Mouse (Mus musculus): ENCODE measurements around the gene Ints14. TPM values are rescaled to one million over a fixed set of nuclear protein-coding genes. Genes with fewer than 3 reads are reported as not detected.

Ints14 gene
- polyA plus RNA-seq, 1 experiment from 2014 or later: 58.3 TPM

DNA sequence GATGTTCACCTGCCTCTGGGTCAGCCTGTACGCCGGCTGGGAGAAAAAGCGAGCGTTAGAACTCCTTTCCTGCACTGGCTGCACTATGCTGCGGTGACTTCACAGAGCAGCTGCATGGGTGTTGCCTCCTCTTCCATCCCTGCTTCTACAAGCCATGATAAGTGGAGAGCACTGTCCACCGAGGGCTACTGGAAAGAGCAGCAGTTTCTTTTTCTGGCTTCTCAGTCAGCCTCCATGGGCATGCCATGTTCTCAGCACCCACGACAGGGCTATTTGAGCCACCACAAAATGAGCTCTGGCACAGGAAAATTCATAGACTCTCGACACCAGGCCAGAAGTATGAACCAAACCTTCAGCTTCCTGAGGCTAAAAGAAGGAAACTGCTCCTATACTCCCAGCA is 45.0 kb downstream of the Ints14 start:
- 94% methylated on average over 8 of the region's 8 CpGs for WGBS
- Histone ChIP-seq H3K4me2 (no peak overlapping the region), H3K27me3 (no peaks in the 10 kb centered on the region), H3K4me3 (no peak overlapping the region), H3K4me1 (no peaks in the 10 kb centered on the region), H3K9ac (no peak overlapping the region), H3K36me3 (peaks cover 76% of the 10 kb centered on the region), H3K27ac (no peak overlapping the region), H3K9me3 (peaks cover 5% of the 10 kb centered on the region; the same call in 1 of the 2 replicates)
- ATAC-seq (ENCODE audit: insufficient number of reproducible peaks, insufficient read depth, low FRiP score, low TSS enrichment, low read depth): no peak

DNA sequence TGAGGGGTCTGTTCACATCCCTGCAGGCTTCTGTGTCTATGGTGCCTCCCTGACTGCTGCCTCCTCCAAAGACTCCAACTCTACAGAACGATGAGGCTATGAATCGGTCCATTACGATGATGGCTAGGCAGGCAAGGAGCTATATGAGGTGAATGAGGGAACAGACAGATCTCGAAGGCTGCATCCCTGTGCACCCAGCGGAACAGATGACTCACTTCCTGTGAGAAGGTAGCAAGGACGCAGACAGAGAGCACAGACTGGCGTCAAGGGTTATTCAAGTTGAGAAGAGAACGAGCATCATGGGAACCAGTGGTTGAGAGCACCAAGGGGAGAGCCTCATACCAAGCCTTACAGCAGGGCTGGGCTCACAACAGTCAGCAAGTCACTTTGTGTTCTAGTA is 49.9 kb downstream of the Ints14 start:
- 88% methylated on average over 8 of the region's 8 CpGs for WGBS
- H3K27ac ChIP-seq: no peak overlapping the region
- peaks cover 4% of the 10 kb centered on the region for H3K4me1 ChIP-seq
- peaks cover 39% of the 10 kb centered on the region for H3K36me3 ChIP-seq
- no peak overlapping the region for H3K4me3 ChIP-seq
- no peak for ATAC-seq (ENCODE audit: insufficient number of reproducible peaks, insufficient read depth, low FRiP score, low TSS enrichment, low read depth)
- no peaks in the 10 kb centered on the region for H3K27me3 ChIP-seq
- H3K9me3 ChIP-seq: peaks cover 5% of the 10 kb centered on the region; the same call in 1 of the 2 replicates
- no peak overlapping the region for H3K9ac ChIP-seq
- H3K4me2 ChIP-seq: no peak overlapping the region

GRCm38 (mm10) chr9:65011304-65011703 is 50.6 kb downstream of the Ints14 start:
- peaks cover 32% of the 10 kb centered on the region for H3K36me3 ChIP-seq
- H3K4me1 ChIP-seq: peaks cover 9% of the 10 kb centered on the region
- WGBS: 59% methylated on average over 6 of the region's 6 CpGs
- H3K9ac ChIP-seq: no peak overlapping the region
- no peak overlapping the region for H3K4me2 ChIP-seq
- no peak overlapping the region for H3K27ac ChIP-seq
- H3K27me3 ChIP-seq: no peaks in the 10 kb centered on the region
- H3K9me3 ChIP-seq: peaks cover 5% of the 10 kb centered on the region; the same call in 1 of the 2 replicates
- no peak overlapping the region for H3K4me3 ChIP-seq
- ATAC-seq (ENCODE audit: insufficient number of reproducible peaks, insufficient read depth, low FRiP score, low TSS enrichment, low read depth): no peak

DNA sequence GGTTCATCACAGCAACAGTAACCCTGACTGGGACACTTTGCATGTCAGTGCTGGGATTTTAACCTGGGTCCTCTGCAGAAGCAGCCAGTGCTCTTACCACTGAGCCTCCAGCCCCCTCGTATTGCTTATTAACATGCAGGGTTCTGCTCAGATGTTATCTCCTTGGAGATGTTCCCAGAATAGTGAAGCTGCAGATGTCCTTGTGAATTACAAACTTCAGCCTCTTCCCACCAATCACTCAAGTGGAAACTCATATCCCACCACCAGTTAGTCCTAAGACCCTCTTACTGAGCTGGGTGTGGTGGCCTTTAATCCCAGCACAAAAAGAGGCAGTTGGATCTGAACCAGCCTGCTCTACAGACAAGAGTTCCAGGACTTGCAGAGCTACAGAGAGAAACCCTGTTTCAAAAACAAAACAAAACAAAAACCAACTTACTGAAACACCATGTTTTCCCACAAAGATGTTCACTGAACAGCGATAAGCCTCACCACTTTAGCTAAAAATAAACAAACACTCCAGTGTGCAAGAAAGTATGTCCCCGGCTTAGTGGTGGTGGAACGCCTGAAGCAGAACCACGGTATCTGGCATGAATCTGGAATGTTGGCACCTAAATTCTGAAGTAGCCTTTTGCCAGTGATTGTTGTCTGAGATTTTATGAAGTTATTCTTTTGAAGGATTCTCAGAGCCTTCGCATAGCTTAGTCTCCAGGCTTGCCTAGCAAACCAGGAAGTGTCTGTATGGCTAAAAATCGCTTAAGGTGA is 54.9 kb downstream of the Ints14 start:
- WGBS: 74% methylated on average over 7 of the region's 7 CpGs
- Histone ChIP-seq H3K4me3 (no peak overlapping the region), H3K9me3 (no peaks in the 10 kb centered on the region), H3K27me3 (no peaks in the 10 kb centered on the region), H3K36me3 (0 out of 2 replicates have a peak, but pooled peaks cover 1% of the 10 kb centered on the region), H3K9ac (no peak overlapping the region), H3K4me2 (no peak overlapping the region), H3K27ac (no peak overlapping the region; the same call in 1 of the 2 replicates), H3K4me1 (peaks cover 39% of the 10 kb centered on the region)
- ATAC-seq (ENCODE audit: insufficient number of reproducible peaks, insufficient read depth, low FRiP score, low TSS enrichment, low read depth): no peak

GRCm38 (mm10) chr9:65016241-65016977 is 55.7 kb downstream of the Ints14 start:
- 87% methylated on average over 4 of the region's 4 CpGs for WGBS
- no peak for ATAC-seq (ENCODE audit: insufficient number of reproducible peaks, insufficient read depth, low FRiP score, low TSS enrichment, low read depth)

DNA sequence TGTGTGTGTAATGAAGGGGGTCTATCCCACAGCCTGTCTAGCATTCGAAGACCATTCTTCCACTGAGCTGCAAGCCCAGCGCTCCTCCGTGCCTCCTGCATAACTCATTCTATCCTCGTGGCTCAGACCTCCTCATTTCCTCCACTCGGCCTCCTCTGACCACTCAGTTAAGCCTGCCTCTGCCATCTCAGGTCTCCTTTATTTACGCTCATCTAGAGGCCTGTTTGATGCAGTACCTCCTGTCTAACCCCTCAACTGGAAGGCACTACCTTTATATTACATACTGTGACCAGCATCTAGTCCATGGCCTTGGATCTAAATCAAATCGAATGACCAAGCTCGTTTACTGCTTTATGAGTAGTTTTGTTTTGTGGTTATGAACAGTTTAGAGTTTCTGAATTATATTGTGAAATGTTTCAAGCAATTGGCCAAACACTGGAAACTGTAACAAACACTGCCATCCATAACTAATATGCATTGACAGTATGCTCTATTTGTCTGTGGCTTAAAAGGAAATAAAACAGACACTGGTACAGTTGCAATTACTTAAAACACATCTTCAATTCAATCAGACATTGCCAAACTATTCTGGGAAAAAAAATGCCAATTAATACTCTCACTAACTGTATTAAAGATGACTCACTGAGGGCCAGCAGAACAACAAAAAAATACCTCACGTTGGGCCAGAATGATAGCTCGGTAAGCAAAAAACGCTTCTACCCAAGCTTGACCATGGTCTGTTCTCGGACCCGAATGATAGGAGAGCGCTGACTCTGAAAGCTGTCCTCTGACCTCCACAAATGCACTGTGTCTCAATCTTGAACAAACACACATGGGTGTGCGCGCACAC is 56.5 kb downstream of the Ints14 start:
- WGBS: 83% methylated on average over 16 of the region's 16 CpGs
- Histone ChIP-seq H3K4me2 (no peak overlapping the region), H3K36me3 (no peaks in the 10 kb centered on the region), H3K9ac (no peak overlapping the region), H3K4me1 (peaks cover 43% of the 10 kb centered on the region), H3K27me3 (no peaks in the 10 kb centered on the region), H3K4me3 (no peak overlapping the region), H3K27ac (no peak overlapping the region), H3K9me3 (no peaks in the 10 kb centered on the region)
- ATAC-seq (ENCODE audit: insufficient number of reproducible peaks, insufficient read depth, low FRiP score, low TSS enrichment, low read depth): no peak

More at GRCm38 (mm10) chr9:65016241-65016977, 55.7 kb downstream of the Ints14 start:
- no peak overlapping the region for H3K9ac ChIP-seq
- H3K4me2 ChIP-seq: no peak overlapping the region
- H3K27me3 ChIP-seq: no peaks in the 10 kb centered on the region
- H3K27ac ChIP-seq: no peak overlapping the region
- H3K9me3 ChIP-seq: no peaks in the 10 kb centered on the region
- peaks cover 40% of the 10 kb centered on the region for H3K4me1 ChIP-seq
- no peaks in the 10 kb centered on the region for H3K36me3 ChIP-seq
- H3K4me3 ChIP-seq: no peak overlapping the region

DNA sequence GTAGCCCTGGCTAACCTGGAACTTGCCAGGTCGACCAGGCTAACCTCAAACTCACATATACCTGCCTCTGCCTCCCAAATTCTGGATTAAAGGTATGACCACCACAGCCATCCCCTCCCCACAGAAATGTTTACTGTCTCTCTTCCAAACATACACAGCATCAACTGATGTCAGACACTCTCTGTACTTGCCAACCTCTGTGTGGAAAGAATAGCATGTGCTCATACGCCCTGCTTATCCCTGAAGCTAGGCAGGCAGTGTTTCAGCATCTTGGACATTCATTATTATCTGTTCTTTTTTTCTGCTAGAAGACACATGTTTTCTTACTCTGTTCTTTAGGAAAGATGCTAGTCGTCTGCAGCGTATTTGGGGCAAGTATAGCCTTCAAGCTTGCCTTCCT is 57.2 kb downstream of the Ints14 start:
- Histone ChIP-seq H3K4me1 (peaks cover 45% of the 10 kb centered on the region), H3K9ac (no peak overlapping the region), H3K27ac (no peak overlapping the region), H3K9me3 (no peaks in the 10 kb centered on the region), H3K27me3 (no peaks in the 10 kb centered on the region), H3K36me3 (no peaks in the 10 kb centered on the region), H3K4me3 (no peak overlapping the region), H3K4me2 (no peak overlapping the region)
- whole genome bisulfite sequencing: 77% methylated on average over 4 of the region's 4 CpGs
- ATAC-seq (ENCODE audit: insufficient number of reproducible peaks, insufficient read depth, low FRiP score, low TSS enrichment, low read depth): no peak

DNA sequence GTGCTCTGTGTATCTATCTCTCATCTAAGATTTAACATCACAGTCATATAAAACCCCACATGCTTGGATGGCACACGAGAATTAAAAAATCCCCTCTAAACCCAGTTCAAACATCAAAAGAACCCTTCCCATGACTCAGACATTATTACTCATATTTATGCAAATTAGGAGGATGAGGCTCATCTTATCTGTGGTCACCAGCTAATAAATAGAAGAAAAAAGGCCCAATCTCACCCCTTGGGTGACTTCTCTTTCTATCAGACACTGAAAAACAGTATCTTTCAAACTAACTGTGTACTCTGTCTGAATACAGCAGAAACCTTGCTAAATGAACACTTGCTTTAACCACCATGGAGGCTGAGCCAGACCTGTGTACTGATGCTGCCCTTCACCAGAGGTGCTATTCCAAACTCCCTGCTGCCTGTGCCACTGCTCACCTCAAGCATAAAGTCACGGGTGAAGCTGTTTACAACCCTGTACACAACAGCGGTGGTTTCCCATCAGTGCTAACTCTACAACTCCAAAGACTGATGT is 58.0 kb downstream of the Ints14 start:
- Histone ChIP-seq H3K4me1 (peaks cover 45% of the 10 kb centered on the region), H3K27ac (no peak overlapping the region), H3K36me3 (no peaks in the 10 kb centered on the region), H3K27me3 (no peaks in the 10 kb centered on the region), H3K9me3 (no peaks in the 10 kb centered on the region), H3K4me3 (no peak overlapping the region), H3K9ac (0 out of 2 replicates have a peak overlapping the region, but pooled peaks have one; percentile 21), H3K4me2 (no peak overlapping the region; the same call in 1 of the 2 replicates)
- WGBS: 73% methylated on average over 3 of the region's 3 CpGs
- no peak for ATAC-seq (ENCODE audit: insufficient number of reproducible peaks, insufficient read depth, low FRiP score, low TSS enrichment, low read depth)

- no peak for ATAC-seq (ENCODE audit: insufficient number of reproducible peaks, insufficient read depth, low FRiP score, low TSS enrichment, low read depth)
- H3K4me1 ChIP-seq: peaks cover 45% of the 10 kb centered on the region
- no peaks in the 10 kb centered on the region for H3K27me3 ChIP-seq
- 46% methylated on average over 3 of the region's 3 CpGs for WGBS
- H3K9me3 ChIP-seq: no peaks in the 10 kb centered on the region
- H3K36me3 ChIP-seq: no peaks in the 10 kb centered on the region
- no peak overlapping the region for H3K4me3 ChIP-seq
- no peak overlapping the region for H3K27ac ChIP-seq
- H3K9ac ChIP-seq: 0 out of 2 replicates have a peak overlapping the region, but pooled peaks have one; percentile 21
- peak overlapping the region; percentile 87; the same call in 1 of the 2 replicates for H3K4me2 ChIP-seq
Observed at GRCm38 (mm10) chr9:65019146-65019545, 58.4 kb downstream of the Ints14 start.

DNA sequence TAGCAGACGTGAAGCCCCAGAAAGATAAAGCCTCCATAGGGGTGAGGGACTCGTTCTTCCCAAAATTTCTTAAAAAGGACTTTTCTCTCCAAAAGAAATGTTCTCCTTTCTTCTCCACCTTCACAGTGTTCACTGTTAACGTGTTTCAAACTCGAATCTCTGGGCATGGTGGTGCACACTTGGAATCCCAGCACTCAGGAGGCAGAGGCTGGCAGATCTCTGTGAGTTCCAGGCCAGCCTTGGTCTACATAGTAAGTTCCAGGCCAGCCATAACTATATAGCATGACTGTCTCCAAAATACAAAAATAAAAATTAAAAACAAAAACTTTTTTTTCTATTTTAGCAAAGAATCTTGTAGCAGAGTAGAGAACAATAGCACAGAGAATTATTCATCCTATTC is 59.4 kb downstream of the Ints14 start:
- H3K4me3 ChIP-seq: peak overlapping the region; percentile 98
- peaks cover 45% of the 10 kb centered on the region for H3K4me1 ChIP-seq
- H3K9ac ChIP-seq: peak overlapping the region; percentile 37; the same call in 1 of the 2 replicates
- peak overlapping the region; percentile 87 for H3K4me2 ChIP-seq
- no peaks in the 10 kb centered on the region for H3K27me3 ChIP-seq
- 78% methylated on average over 4 of the region's 4 CpGs for WGBS
- H3K36me3 ChIP-seq: no peaks in the 10 kb centered on the region
- H3K27ac ChIP-seq: no peak overlapping the region
- no peak for ATAC-seq (ENCODE audit: insufficient number of reproducible peaks, insufficient read depth, low FRiP score, low TSS enrichment, low read depth)
- no peaks in the 10 kb centered on the region for H3K9me3 ChIP-seq

Data from embryonic facial prominence, embryonic 13.5 days (tissue).